Mouse (Mus musculus) erythroblast, embryonic 14.5 days (primary cell): ENCODE results near the gene Cnr2.
"Not testable (repeated sequence)": the region's sequence is repeated elsewhere in the genome, so short reads cannot be mapped to it uniquely, and the experiment has no call there.

ENCODE experiments used
- GATA1 ChIP-seq: IDR thresholded peaks from 2 replicates; pipeline ENCODE4 v1.6.1; 2012; ENCODE audit warnings: low read length, inconsistent platforms, mixed read lengths
- TAL1 ChIP-seq: IDR thresholded peaks from 3 replicates; pipeline ENCODE4 v1.6.1; 2012; ENCODE audit warnings: low read length, inconsistent platforms, mixed read lengths

- not testable (repeated sequence) for TF ChIP-seq GATA1, TAL1
Measured at GRCm38 (mm10) chr4:135941026-135941425, 45.8 kb downstream of the Cnr2 start.
